Mouse (Mus musculus) embryonic stem cell, embryonic (primary cell): ENCODE data around the gene Thra.
"Not testable (repeated sequence)": the region's sequence is repeated elsewhere in the genome, so short reads cannot be mapped to it uniquely, and the experiment has no call there.

Experiments used
- CTCF ChIA-PET, 4 experiments: fragments of 300-600 bp in 2 of 4; fragments of 350-600 bp in 2 of 4; sonication (Branson Sonifier 250); formaldehyde crosslinking; loops; one replicate each; lab custom pipeline; 2022; ENCODE audit warnings: inconsistent platforms in 2 of 4; lab: Charles Lee
- POLR2A ChIA-PET, 4 experiments: fragments of 300-600 bp in 2 of 4; fragments of 350-600 bp in 2 of 4; sonication (Branson Sonifier 250); formaldehyde crosslinking; loops; one replicate each; lab custom pipeline; 2022; ENCODE audit warnings: antibody characterized with exemption in 4 of 4, inconsistent platforms in 1 of 4; lab: Charles Lee

Gene Thra

DNA sequence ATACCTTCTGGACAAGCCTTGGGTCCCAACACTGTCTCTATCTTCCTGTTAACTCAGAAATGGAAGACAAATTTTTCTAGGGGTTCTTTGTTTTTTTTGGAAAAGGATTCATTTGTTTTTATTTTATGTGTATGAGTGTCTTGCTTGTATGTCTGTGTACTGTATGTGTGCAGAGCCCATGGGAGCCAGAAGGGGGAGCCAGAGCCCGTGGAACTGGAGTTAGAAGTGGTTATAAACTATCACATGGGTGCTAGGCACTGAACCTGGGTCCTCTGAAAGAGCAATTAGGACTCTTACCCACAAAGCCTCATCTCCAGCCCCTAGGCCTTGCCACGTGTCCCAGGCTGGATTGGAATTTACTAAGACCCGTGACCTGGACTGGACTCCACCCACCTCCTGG lies 6.4 kb upstream of the Thra start:
- ChIA-PET POLR2A (interaction anchor here in 2 of 4 experiments (0.6 to 1.4 kb wide), 3 partner anchors 10 to 273 kb away, joined by 4 to 5 read pairs (median 4); partner anchors contain the start of gene Psmd3 (in 1 of the 2)), CTCF (interaction anchor here in 1 of 4 experiments (1.0 kb wide), 1 partner anchor 20 kb away, joined by 3 read pairs; no protein-coding TSS in a partner anchor)

- ChIA-PET CTCF (interaction anchor here (0.5 to 1.4 kb wide), 9 partner anchors 17 to 307 kb away, joined by 3 to 9 read pairs (median 3); partner anchors contain the start of gene Nr1d1 (in 1 of the 4)), POLR2A (interaction anchor here (0.5 to 1.6 kb wide), 10 partner anchors 8 to 685 kb away, joined by 3 to 9 read pairs (median 4); partner anchors contain the start of gene Psmd3 (in 1 of the 4))
Observed at GRCm38 (mm10) chr11:98735111-98735510, 5.3 kb upstream of the Thra start.

DNA sequence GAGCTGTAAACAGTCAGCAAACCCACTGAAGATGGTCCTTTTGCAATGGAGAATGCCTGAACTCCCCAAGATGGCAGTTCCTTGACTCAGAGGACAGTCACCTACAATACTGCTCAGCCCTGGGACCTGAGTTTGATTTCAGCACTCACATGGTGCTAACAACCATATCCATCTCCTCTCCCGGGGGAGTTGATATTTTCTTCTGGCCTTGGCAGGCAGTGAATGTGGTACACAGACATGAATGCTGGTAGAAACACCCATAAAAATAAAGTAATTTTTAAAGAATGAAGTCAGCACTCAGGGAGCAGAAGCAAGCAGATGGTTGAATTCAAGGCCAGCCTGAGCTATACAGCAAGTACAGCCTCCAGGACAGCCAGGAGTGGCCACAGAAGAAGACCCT lies 4.3 kb upstream of the Thra start:
- CTCF ChIA-PET, result interaction anchor here in 3 of 4 experiments (0.6 to 1.4 kb wide), 7 partner anchors 18 to 187 kb away, joined by 3 to 9 read pairs (median 4); no protein-coding TSS in a partner anchor
- POLR2A ChIA-PET, result interaction anchor here in 3 of 4 experiments (0.7 to 1.6 kb wide), 14 partner anchors 7 to 394 kb away, joined by 3 to 9 read pairs (median 3); partner anchors contain the start of gene Nr1d1 (in 1 of the 3)

- CTCF ChIA-PET, result not testable (repeated sequence)
- POLR2A ChIA-PET, result interaction anchor here in 2 of 4 experiments (0.6 to 2.5 kb wide), 5 partner anchors 10 to 50 kb away, joined by 3 to 8 read pairs (median 4); partner anchors contain the start of gene Nr1d1 (in 1 of the 2)
Observed at GRCm38 (mm10) chr11:98737220-98737619, 3.2 kb upstream of the Thra start.

DNA sequence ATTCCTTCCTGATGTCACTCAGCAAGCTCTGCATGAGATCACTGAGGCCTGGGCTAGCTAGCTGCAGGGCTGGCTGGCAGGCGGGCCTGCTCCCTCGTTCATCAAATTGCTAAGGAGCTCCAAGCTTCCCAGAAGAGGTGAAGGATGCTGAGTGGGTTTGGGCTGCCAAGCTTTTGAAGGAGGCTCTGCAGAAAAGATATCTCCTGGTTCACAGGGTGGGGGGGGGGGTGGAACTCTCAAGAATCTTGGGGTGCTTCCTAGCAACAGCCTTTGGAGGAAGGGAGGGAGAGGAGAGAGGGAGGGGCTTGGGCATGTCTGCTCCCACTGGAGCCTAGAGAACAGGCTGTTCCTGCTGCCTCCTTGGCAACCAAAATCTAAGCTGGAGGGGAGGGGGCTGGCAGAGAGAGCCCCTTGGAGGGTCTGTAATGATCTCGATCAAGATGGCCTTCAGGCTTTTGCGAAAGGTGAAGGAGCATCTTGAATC lies 2.0 kb upstream of the Thra start:
- POLR2A ChIA-PET, result interaction anchor here in 3 of 4 experiments (0.6 to 7.3 kb wide), 38 partner anchors 8 to 678 kb away, joined by 3 to 46 read pairs (median 5); partner anchors contain the start of genes Nr1d1 (in 2 of the 3), Med24 (in 1 of the 3), Msl1 (in 1 of the 3) and Psmd3 (in 1 of the 3)
- CTCF ChIA-PET, result interaction anchor here in 3 of 4 experiments (0.5 to 8.2 kb wide), 17 partner anchors 16 to 866 kb away, joined by 3 to 76 read pairs (median 4); partner anchors contain the start of gene Wipf2 (in 1 of the 3)

DNA sequence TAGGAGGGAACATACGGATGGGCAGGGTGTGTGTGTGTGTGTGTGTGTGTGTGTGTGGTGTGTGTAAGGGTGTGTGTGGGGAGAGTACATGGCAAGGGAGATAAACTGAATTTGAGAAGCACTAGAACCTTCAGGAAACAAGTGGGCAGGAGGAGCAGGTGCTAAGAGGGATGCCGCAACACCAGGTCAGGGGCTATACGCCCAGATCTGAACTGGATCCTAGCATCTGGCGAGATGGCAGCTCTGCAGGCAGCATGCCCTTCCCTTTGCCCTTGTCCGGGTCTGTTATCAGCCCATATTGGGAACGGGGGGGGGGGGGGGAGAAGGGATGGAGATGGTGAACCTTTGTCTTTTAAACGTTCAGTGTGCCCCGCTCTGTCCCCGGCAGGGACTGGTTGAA lies 1.5 kb upstream of the Thra start:
- ChIA-PET POLR2A (interaction anchor here in 3 of 4 experiments (0.6 to 7.3 kb wide), 37 partner anchors 8 to 678 kb away, joined by 3 to 46 read pairs (median 5); partner anchors contain the start of genes Med24 (in 2 of the 3), Nr1d1 (in 2 of the 3), Msl1 (in 1 of the 3) and Ormdl3 (in 1 of the 3)), CTCF (interaction anchor here in 3 of 4 experiments (0.5 to 8.2 kb wide), 16 partner anchors 15 to 866 kb away, joined by 3 to 76 read pairs (median 4); partner anchors contain the start of gene Wipf2 (in 1 of the 3))

DNA sequence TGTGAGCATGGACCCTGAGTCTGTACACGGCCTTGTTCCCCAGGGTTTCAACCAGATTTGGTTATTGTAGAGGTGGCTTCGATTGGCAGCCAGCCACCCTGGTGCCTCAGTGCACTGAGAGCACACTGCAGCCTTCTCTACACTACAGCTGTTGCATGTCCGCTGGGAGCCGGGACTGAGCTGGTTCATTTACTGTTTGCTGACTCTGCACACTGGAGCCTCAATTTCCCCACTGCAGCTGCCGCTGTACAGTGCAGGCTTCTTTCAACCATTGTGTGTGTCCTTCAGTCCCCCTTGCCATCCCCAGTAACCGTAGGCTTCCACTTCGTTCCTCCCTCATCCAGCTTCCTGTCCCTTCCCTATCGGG lies 429 bp upstream of the Thra start:
- CTCF ChIA-PET, result interaction anchor here (0.5 to 8.2 kb wide), 15 partner anchors 13 to 1265 kb away, joined by 3 to 76 read pairs (median 13); no protein-coding TSS in a partner anchor
- POLR2A ChIA-PET, result interaction anchor here in 3 of 4 experiments (0.8 to 7.3 kb wide), 33 partner anchors 9 to 153 kb away, joined by 3 to 46 read pairs (median 6); partner anchors contain the start of genes Med24 (in 2 of the 3), Msl1 (in 1 of the 3), Nr1d1 (in 1 of the 3) and Ormdl3 (in 1 of the 3)

- CTCF ChIA-PET, result interaction anchor here (0.5 to 8.2 kb wide), 51 partner anchors 9 to 716 kb away, joined by 3 to 76 read pairs (median 5); partner anchors contain the start of genes Csf3 (in 2 of the 4), Nr1d1 (in 1 of the 4), Psmd3 (in 1 of the 4) and Rapgefl1 (in 1 of the 4)
- POLR2A ChIA-PET, result interaction anchor here (0.5 to 7.3 kb wide), 61 partner anchors 7 to 426 kb away, joined by 3 to 46 read pairs (median 6); partner anchors contain the start of genes Med24 (in 2 of the 4), Nr1d1 (in 2 of the 4), Cdc6 (in 1 of the 4) and Msl1 (in 1 of the 4)
Observed at GRCm38 (mm10) chr11:98741051-98741620, 698 bp downstream of the Thra start.

- POLR2A ChIA-PET, result interaction anchor here (0.5 to 7.3 kb wide), 57 partner anchors 9 to 1958 kb away, joined by 3 to 46 read pairs (median 5); partner anchors contain the start of genes Med24 (in 2 of the 4), Nr1d1 (in 2 of the 4), Cdc6 (in 1 of the 4) and Msl1 (in 1 of the 4)
- CTCF ChIA-PET, result interaction anchor here (0.6 to 8.2 kb wide), 57 partner anchors 8 to 1653 kb away, joined by 3 to 76 read pairs (median 5); partner anchors contain the start of genes Csf3 (in 2 of the 4), Nr1d1 (in 1 of the 4), Psmd3 (in 1 of the 4) and Rapgefl1 (in 1 of the 4)
Observed at GRCm38 (mm10) chr11:98741622-98742396, 1.4 kb downstream of the Thra start.

GRCm38 (mm10) chr11:98742397-98743291 lies 2.2 kb downstream of the Thra start:
- CTCF ChIA-PET, result interaction anchor here (0.6 to 8.2 kb wide), 35 partner anchors 11 to 1653 kb away, joined by 3 to 76 read pairs (median 6); partner anchors contain the start of gene Psmd3 (in 1 of the 4)
- POLR2A ChIA-PET, result interaction anchor here (0.6 to 7.3 kb wide), 62 partner anchors 7 to 156 kb away, joined by 3 to 46 read pairs (median 5); partner anchors contain the start of genes Med24 (in 2 of the 4), Nr1d1 (in 2 of the 4), Msl1 (in 1 of the 4) and Ormdl3 (in 1 of the 4)

DNA sequence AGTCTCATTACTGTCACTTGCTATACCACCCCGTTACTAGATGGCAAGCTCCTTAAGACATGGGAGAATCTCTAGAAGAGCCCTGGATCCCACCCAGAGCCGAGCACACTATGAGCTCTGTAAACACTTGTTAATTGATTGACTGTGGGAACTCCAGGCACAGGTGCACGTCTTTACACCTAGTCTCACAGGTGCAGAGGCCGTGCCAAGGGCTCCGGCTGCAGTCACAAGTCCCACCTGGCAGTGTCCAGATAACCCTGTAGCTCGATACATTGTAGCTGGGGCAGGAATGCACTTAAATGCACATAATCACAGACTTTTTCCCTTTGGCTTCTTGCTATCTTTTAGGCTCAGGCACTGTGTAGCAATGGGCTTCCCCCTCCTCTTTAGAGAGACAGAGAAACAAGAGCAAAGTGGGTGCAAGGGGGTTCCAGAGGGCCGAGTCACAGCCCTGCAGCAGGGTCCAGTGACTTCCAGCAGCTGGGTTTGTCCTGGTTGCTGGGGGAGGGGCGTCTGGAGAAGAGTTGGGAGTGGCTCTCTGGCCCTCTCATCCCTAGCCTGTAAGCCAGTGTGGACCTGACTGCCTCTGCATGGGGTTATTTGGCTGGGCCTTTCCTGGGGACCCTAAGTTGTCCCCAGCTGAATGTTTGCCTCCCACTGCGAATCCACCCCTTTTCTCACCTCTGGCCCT lies 3.4 kb downstream of the Thra start:
- POLR2A ChIA-PET, result interaction anchor here in 3 of 4 experiments (0.6 to 7.3 kb wide), 39 partner anchors 9 to 1577 kb away, joined by 3 to 46 read pairs (median 5); partner anchors contain the start of genes Med24 (in 2 of the 3), Nr1d1 (in 1 of the 3) and Psmd3 (in 1 of the 3)
- CTCF ChIA-PET, result interaction anchor here in 3 of 4 experiments (0.5 to 8.2 kb wide), 14 partner anchors 10 to 43 kb away, joined by 3 to 76 read pairs (median 6); no protein-coding TSS in a partner anchor

DNA sequence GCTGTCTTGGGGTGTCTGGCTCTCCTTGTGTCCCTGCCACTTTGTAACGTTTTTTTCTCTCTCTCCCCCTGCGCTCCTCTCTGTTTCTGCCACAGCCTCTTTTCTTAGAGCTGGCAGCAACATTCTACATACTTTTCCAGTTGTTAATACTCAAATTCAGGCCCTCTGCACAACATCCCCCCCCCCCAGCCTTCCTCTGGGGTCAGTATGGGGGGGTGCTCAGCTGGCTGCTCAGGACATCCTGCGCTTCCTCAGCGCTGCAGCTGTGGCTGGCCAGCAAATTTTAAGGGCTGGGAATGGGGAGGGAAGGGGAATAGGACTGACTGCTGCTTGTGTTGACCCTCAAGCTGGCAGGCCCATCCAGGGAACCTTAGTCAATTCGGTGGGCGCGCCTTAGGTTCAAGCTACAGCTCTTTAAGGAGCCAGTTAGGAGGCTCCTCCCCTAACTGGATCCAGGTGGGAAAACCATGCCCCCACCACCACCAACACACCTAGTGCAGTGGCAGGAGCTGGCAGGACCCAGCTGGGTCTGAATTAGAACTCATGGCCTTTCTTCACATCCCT lies 4.1 kb downstream of the Thra start:
- POLR2A ChIA-PET, result interaction anchor here (0.6 to 7.3 kb wide), 26 partner anchors 8 to 150 kb away, joined by 3 to 46 read pairs (median 5); partner anchors contain the start of gene Med24 (in 3 of the 4)
- CTCF ChIA-PET, result interaction anchor here in 3 of 4 experiments (0.5 to 8.2 kb wide), 12 partner anchors 9 to 42 kb away, joined by 3 to 76 read pairs (median 7); no protein-coding TSS in a partner anchor

DNA sequence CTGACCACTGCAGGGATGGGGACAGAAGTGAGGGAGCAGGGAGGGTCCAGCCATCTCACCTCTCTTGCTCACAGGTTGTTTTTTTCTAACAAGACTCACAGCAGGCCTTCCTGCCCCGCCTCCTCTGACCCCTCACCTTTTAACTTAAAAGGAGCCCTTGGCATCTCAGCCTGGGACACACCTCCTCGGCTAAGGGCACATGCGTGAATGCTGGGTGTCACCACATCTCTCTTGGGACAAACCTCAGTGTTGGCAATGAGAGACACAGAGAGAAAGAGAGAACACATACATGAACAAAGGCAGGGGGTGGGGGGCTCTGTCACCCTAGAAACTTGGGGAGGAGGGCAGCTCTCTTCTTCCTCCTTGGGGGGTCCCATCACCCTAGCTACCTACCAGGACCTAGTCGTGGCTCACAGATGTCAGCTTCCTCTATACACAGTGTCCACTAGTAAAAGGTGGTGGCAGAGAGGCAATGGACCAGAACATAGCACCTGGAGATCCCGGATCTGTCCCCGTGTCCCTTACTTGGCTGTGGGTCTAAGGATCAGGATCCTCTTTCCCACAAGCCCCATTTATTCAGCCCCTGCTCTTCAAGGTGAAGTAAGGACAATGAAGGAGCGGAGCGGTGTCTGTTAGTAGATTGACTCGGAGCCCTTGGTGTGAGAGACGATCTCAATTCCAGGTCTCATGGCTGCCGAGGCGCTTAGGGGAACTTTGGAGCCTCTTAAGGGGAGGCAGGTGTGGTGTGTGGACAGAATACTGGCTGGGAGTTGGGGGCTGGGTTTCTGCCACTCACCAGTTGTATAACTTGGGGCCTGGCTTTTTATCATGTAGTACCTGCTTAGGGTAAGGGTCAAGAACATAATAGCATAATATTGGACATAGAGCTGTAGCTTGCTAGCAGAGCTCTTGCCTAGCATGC lies 5.8 kb downstream of the Thra start:
- POLR2A ChIA-PET, result interaction anchor here in 2 of 4 experiments (0.7 to 3.6 kb wide), 8 partner anchors 8 to 65 kb away, joined by 3 to 13 read pairs (median 8); partner anchors contain the start of gene Med24 (in 1 of the 2)
- CTCF ChIA-PET, result interaction anchor here in 3 of 4 experiments (0.7 to 8.2 kb wide), 10 partner anchors 7 to 48 kb away, joined by 3 to 76 read pairs (median 4); partner anchors contain the start of gene Nr1d1 (in 1 of the 3)
